Mouse (Mus musculus): ENCODE results near the gene Tagln2. TPM values are rescaled to one million over a fixed set of nuclear protein-coding genes. Genes with fewer than 3 reads are reported as not detected.

Gene Tagln2
- polyA plus RNA-seq, 1 experiment from 2014 or later = 323 TPM

GRCm38 (mm10) chr1:172461602-172462001, 38.2 kb upstream of the Tagln2 start:
- Histone ChIP-seq H3K4me1 (ENCODE audit: control insufficient read depth, insufficient read depth, low read length) (peaks cover 4% of the 10 kb centered on the region; the same call in 1 of the 2 replicates), H3K27me3 (ENCODE audit: control insufficient read depth, insufficient read depth, low read length) (no peaks in the 10 kb centered on the region), H3K9ac (ENCODE audit: low read length) (no peak overlapping the region), H3K4me2 (ENCODE audit: low read depth, low read length) (no peak overlapping the region), H3K27ac (ENCODE audit: low read length) (no peak overlapping the region), H3K9me3 (replicated peaks; ENCODE audit: control insufficient read depth, low read length) (no peaks in the 10 kb centered on the region), H3K4me3 (ENCODE audit: low read length) (no peak overlapping the region), H3K36me3 (ENCODE audit: control insufficient read depth, insufficient read depth) (no peaks in the 10 kb centered on the region)
- whole genome bisulfite sequencing = 22% methylated on average over 2 of the region's 2 CpGs
- ATAC-seq (replicated peaks; ENCODE audit: extremely low read depth, insufficient read depth, low FRiP score) = no peak

DNA sequence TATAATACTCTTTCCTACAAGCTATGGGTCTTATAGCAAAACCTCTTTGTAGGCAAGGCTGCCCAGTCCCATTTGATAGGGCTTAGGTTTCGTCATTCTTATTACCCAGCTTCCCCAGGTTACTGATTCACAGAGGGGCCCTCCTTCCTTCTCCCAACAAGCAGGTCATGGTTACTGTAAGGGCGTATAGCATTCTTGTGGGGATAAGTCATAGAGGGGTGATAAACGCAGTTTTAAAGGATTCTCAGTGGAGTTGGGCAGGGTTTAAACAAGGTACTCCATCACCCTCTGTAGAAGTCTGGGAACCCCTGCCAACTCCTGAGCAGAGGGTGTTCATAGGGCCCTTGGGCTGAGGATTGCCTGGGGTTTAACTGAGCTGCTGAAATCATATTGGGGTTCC, 37.3 kb upstream of the Tagln2 start:
- Histone ChIP-seq H3K4me1 (ENCODE audit: control insufficient read depth, insufficient read depth, low read length) (peaks cover 4% of the 10 kb centered on the region; the same call in 1 of the 2 replicates), H3K4me2 (ENCODE audit: low read depth, low read length) (no peak overlapping the region), H3K36me3 (ENCODE audit: control insufficient read depth, insufficient read depth) (no peaks in the 10 kb centered on the region), H3K9me3 (replicated peaks; ENCODE audit: control insufficient read depth, low read length) (no peaks in the 10 kb centered on the region), H3K9ac (ENCODE audit: low read length) (no peak overlapping the region), H3K27ac (ENCODE audit: low read length) (no peak overlapping the region), H3K27me3 (ENCODE audit: control insufficient read depth, insufficient read depth, low read length) (no peaks in the 10 kb centered on the region), H3K4me3 (ENCODE audit: low read length) (no peak overlapping the region)
- WGBS = 69% methylated on average over 3 of the region's 3 CpGs
- no peak for ATAC-seq (replicated peaks; ENCODE audit: extremely low read depth, insufficient read depth, low FRiP score)

DNA sequence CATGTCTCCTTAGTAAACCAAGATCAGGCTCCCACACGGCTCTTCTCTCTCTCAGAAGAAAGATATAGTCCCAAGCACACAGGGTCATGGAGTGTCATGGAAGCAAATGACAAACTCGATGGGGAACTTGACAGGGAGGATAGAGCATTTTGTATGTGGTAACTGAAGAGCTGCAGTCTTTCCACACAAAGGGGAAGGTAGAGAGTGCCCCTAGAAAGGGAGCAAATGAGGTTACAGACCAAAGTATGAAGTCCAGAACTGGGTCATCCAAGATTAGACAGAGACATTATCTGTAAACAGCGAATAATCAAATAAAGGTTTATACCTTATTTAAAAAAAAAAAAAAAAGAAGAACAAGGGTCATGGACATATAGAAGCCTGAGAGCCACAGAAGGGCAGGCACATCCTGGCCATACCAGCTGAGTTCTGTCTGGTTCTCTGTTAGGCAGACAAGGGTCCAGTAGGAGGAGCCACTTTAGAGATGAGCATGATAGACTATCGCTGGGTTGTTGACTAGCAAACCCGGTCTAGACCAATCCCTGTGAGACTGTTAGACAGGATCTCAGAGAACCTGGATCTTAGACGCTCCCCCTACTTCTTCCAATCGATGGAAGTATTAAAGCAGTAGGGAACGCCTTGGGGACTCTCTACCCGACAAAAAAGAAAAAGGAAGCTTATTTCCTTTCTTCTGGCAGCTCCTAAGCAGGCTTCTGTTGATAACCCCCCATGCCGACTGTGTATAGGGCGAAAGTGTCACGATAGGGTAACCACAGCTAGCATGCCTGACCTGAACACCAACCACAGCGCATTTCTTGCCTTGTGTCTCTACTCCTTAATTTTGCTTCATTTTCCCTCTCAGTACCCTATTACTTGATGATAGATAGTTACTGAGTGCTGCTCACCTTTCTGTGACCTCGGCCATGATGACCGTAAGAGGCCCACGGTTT, 36.2 kb upstream of the Tagln2 start:
- no peak overlapping the region for H3K4me3 ChIP-seq (ENCODE audit: low read length)
- H3K27me3 ChIP-seq (ENCODE audit: control insufficient read depth, insufficient read depth, low read length) = no peaks in the 10 kb centered on the region
- no peaks in the 10 kb centered on the region for H3K36me3 ChIP-seq (ENCODE audit: control insufficient read depth, insufficient read depth)
- no peak for ATAC-seq (replicated peaks; ENCODE audit: extremely low read depth, insufficient read depth, low FRiP score)
- no peak overlapping the region for H3K9ac ChIP-seq (ENCODE audit: low read length)
- WGBS = 72% methylated on average over 16 of the region's 16 CpGs
- no peak overlapping the region for H3K27ac ChIP-seq (ENCODE audit: low read length)
- H3K4me2 ChIP-seq (ENCODE audit: low read depth, low read length) = no peak overlapping the region
- H3K4me1 ChIP-seq (ENCODE audit: control insufficient read depth, insufficient read depth, low read length) = peaks cover 4% of the 10 kb centered on the region; the same call in 1 of the 2 replicates
- H3K9me3 ChIP-seq (replicated peaks; ENCODE audit: control insufficient read depth, low read length) = no peaks in the 10 kb centered on the region

DNA sequence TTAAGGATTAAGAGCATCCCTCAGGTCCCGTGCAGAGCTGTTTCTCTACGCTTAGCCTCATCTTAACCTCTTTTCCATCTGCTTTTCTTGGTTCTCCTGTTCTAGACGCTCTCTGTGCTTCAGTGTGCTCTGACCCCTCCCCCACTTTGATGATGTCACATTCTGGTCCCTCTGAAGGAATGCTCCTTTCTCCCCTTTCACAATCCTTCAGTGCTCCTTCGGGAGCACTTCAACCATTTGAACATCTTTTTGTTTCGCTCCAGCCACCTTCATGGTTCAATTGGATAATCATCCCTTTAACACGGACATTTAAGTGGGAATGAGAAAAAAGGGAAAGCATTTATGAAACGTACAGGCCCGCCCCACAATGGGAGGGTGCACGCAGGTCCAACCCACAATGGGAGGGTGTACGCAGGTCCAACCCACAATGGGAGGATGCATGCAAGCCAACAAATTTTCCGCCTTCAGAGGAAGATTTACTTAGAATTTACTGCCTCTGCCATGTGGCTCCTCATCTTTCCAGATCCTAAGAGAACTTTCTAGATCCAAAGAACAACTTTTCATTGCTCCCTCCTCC, 31.5 kb upstream of the Tagln2 start:
- Histone ChIP-seq H3K4me2 (ENCODE audit: low read depth, low read length) (no peak overlapping the region), H3K4me1 (ENCODE audit: control insufficient read depth, insufficient read depth, low read length) (0 out of 2 replicates have a peak, but pooled peaks cover 2% of the 10 kb centered on the region), H3K36me3 (ENCODE audit: control insufficient read depth, insufficient read depth) (no peaks in the 10 kb centered on the region), H3K27me3 (ENCODE audit: control insufficient read depth, insufficient read depth, low read length) (no peaks in the 10 kb centered on the region), H3K9ac (ENCODE audit: low read length) (no peak overlapping the region), H3K9me3 (replicated peaks; ENCODE audit: control insufficient read depth, low read length) (no peaks in the 10 kb centered on the region), H3K4me3 (ENCODE audit: low read length) (no peak overlapping the region), H3K27ac (ENCODE audit: low read length) (no peak overlapping the region)
- no peak for ATAC-seq (replicated peaks; ENCODE audit: extremely low read depth, insufficient read depth, low FRiP score)
- WGBS = 83% methylated on average over 11 of the region's 11 CpGs

DNA sequence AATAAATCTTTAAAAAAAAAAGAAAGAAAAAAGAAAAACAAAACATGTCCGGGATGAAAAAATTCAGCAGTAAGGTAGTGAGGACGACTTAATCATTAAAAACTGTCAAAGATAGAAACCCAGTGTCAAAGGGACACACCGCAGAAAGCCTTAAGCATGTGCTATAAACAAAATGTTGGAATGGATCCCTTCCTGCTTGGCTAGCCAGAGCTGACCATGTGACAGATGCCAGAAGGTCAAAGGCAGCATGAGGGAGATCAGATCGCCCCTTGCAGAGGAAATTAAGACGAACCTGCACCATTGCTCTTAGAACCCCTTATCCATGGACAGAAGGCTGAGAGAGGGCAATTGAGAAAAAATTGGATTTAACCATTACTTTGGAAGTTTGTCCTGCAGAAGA, 30.5 kb upstream of the Tagln2 start:
- Histone ChIP-seq H3K27ac (ENCODE audit: low read length) (no peak overlapping the region), H3K4me2 (ENCODE audit: low read depth, low read length) (no peak overlapping the region), H3K36me3 (ENCODE audit: control insufficient read depth, insufficient read depth) (no peaks in the 10 kb centered on the region), H3K9me3 (replicated peaks; ENCODE audit: control insufficient read depth, low read length) (no peaks in the 10 kb centered on the region), H3K27me3 (ENCODE audit: control insufficient read depth, insufficient read depth, low read length) (no peaks in the 10 kb centered on the region), H3K4me3 (ENCODE audit: low read length) (no peak overlapping the region), H3K4me1 (ENCODE audit: control insufficient read depth, insufficient read depth, low read length) (0 out of 2 replicates have a peak, but pooled peaks cover 2% of the 10 kb centered on the region), H3K9ac (ENCODE audit: low read length) (no peak overlapping the region)
- WGBS = 56% methylated on average over 5 of the region's 5 CpGs
- ATAC-seq (replicated peaks; ENCODE audit: extremely low read depth, insufficient read depth, low FRiP score) = no peak

GRCm38 (mm10) chr1:172469810-172470448, 29.9 kb upstream of the Tagln2 start:
- no peak overlapping the region for H3K9ac ChIP-seq (ENCODE audit: low read length)
- H3K9me3 ChIP-seq (replicated peaks; ENCODE audit: control insufficient read depth, low read length) = no peaks in the 10 kb centered on the region
- no peak overlapping the region for H3K27ac ChIP-seq (ENCODE audit: low read length)
- 44% methylated on average over 8 of the region's 8 CpGs for WGBS
- ATAC-seq (replicated peaks; ENCODE audit: extremely low read depth, insufficient read depth, low FRiP score) = no peak
- no peak overlapping the region for H3K4me2 ChIP-seq (ENCODE audit: low read depth, low read length)
- H3K36me3 ChIP-seq (ENCODE audit: control insufficient read depth, insufficient read depth) = no peaks in the 10 kb centered on the region
- no peak overlapping the region for H3K4me3 ChIP-seq (ENCODE audit: low read length)
- no peaks in the 10 kb centered on the region for H3K27me3 ChIP-seq (ENCODE audit: control insufficient read depth, insufficient read depth, low read length)
- H3K4me1 ChIP-seq (ENCODE audit: control insufficient read depth, insufficient read depth, low read length) = 0 out of 2 replicates have a peak, but pooled peaks cover 2% of the 10 kb centered on the region

DNA sequence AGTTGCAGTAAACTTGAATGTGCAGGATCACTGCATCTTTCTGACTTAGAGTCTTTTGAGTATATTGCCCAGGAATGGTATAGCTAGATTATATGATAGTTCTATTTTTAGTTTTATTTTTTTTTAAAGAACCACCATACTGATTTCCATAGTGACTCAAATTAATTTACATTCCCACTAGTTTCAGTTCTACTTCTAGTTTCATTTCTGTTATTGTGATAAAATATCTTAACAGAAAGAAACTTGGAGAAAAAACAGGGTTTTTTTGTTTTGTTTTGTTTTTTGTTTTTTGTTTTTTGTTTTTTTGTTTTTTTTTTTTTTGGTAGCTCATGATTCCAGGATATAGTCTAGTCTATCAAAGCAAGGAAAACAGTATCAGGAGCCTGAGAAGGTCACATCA, 26.9 kb upstream of the Tagln2 start:
- ATAC-seq (replicated peaks; ENCODE audit: extremely low read depth, insufficient read depth, low FRiP score) = no peak
- Histone ChIP-seq H3K27ac (ENCODE audit: low read length) (no peak overlapping the region), H3K9me3 (replicated peaks; ENCODE audit: control insufficient read depth, low read length) (no peaks in the 10 kb centered on the region), H3K4me3 (ENCODE audit: low read length) (no peak overlapping the region), H3K27me3 (ENCODE audit: control insufficient read depth, insufficient read depth, low read length) (no peaks in the 10 kb centered on the region), H3K9ac (ENCODE audit: low read length) (no peak overlapping the region), H3K4me1 (ENCODE audit: control insufficient read depth, insufficient read depth, low read length) (0 out of 2 replicates have a peak, but pooled peaks cover 2% of the 10 kb centered on the region), H3K4me2 (ENCODE audit: low read depth, low read length) (no peak overlapping the region), H3K36me3 (ENCODE audit: control insufficient read depth, insufficient read depth) (no peaks in the 10 kb centered on the region)

DNA sequence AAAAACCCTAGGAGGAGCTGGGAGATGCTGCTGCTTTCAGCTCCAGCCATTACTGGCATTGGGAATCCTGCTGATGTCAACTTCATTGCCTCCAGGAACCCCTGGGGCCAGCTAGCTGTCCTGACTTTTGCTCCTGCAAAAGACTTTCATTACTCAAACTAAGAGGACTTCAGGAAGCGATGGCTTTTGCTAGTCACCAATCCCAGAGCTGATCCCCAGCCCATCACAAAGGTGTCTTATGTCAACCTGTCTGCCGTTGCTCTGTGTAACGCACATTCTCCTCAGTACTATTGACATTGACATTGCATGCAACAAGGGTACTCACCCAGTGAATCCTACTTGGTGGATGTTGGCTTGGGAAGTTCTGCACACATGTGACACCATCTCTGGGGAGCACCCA, 25.7 kb upstream of the Tagln2 start:
- Histone ChIP-seq H3K27me3 (ENCODE audit: control insufficient read depth, insufficient read depth, low read length) (no peaks in the 10 kb centered on the region), H3K4me1 (ENCODE audit: control insufficient read depth, insufficient read depth, low read length) (0 out of 2 replicates have a peak, but pooled peaks cover 2% of the 10 kb centered on the region), H3K9ac (ENCODE audit: low read length) (no peak overlapping the region), H3K36me3 (ENCODE audit: control insufficient read depth, insufficient read depth) (no peaks in the 10 kb centered on the region), H3K4me3 (ENCODE audit: low read length) (no peak overlapping the region), H3K9me3 (replicated peaks; ENCODE audit: control insufficient read depth, low read length) (no peaks in the 10 kb centered on the region), H3K27ac (ENCODE audit: low read length) (no peak overlapping the region), H3K4me2 (ENCODE audit: low read depth, low read length) (no peak overlapping the region)
- WGBS = 68% methylated on average over 3 of the region's 3 CpGs
- no peak for ATAC-seq (replicated peaks; ENCODE audit: extremely low read depth, insufficient read depth, low FRiP score)

Measured in heart, embryonic 16.5 days (tissue).